Mouse (Mus musculus) heart, adult 2 months (tissue): ENCODE measurements around the gene Gcn1l1.

ENCODE experiments used
- CTCF ChIP-seq: fragments of 200-600 bp; IDR thresholded peaks from 2 replicates; pipeline ENCODE4 v1.8.1; 2022; ENCODE audit warnings: antibody characterized with exemption, mild to moderate bottlenecking, moderate library complexity
- POLR2A ChIP-seq: fragments of 200-500 bp; IDR thresholded peaks from 2 replicates; pipeline ENCODE4 v1.6.1; 2011; ENCODE audit warnings: mild to moderate bottlenecking, low read depth, low read length, control low read depth; ENCODE audit not compliant: insufficient read depth

DNA sequence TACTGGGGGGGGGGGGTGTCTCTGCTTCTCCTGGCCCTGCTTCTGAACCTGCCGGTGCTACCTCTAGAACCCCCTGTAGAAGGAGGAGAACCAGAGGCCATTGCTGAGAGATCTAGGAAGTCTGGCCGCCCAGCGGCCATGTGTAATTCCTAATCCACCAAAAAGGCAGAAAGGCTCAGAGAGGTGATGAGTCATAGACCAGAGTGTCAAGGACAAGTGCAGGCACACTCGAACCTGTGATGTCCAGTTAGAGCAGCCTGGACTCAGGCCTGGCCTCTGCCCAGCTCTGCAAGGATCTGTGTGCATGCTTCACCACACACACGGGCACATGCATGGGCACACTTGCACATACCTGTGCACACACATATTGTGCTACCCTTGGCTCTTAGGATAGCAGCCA lies 36.9 kb upstream of the Gcn1l1 start:
- TF ChIP-seq POLR2A (no peak), CTCF (no peak)
